Mouse (Mus musculus) testis, postnatal 10 days (tissue): Measurements from ENCODE around the gene Stk26.

Experiments used
- DNase-seq: peaks from one replicate; pipeline ENCODE4 v3.0.0; 2021; ENCODE audit warnings: low spot score

Gene Stk26

DNA sequence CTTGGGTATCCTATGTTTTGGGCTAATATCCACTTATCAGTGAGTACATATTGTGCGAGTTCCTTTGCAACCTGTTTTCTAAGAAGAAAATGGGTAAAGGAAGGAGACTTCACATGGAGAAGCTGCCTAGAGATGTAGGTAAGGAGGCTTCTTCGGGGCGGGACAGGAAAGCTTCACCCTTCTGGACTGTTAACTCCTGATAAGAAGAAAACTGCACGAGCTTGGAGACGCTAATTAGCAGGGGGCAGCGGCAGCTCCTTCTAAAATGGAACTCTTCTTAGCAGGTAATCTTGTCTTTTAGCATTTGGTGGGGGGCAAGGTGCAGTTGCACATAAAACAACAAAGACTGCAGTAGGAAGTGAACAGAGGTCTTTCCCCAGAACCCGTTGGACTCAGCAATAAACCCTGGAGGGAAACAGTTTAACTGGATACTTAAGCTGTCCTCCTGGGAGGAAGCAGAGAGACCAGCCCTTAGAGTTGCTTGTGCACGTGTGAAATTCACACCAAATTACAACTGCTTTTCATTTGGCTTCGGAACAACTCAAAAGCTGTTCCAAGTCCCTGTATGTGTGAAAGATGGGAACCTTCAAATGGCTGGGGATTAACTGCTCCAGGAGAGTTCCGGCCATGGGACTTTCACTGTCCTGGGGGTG is 86.2 kb downstream of the Stk26 start:
- no peak for DNase-seq

DNA sequence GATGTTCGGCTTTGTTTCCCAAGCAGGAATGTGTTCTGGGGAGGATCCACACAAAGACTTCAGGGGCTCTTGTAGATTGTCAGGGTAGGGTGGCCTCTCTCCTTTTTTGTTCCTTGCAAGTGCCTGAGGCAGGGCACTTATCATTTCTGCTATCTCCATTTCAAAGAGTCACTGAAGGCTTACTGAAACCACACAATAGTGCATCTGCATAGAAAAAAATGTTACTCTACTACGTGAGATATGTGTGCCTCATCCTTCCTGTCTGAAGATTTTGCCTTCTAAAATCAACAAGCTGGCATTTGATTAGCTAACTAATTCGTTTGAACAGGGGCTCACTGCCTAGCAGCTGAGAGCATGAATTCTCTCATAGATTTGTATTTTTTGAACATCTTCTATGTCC is 89.5 kb downstream of the Stk26 start:
- DNase-seq: no peak

DNA sequence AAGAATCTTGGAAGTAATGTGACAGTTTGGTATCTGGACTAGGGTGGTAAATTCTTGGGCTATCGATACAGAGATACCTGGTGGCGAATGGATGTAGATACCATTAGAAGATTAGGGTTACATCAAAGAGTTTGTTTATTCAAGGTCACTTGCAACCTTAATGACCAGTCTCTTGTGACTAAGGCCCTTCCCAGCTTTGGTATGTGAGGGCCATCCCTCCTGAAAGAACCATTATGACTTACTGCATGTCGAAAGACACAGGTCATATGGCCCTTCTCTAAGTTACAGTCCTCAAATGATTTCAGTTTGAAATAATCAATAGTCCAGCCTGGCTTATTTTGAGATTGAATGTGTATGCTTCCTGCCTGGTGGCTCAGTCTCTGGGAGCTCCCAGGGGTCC is 96.3 kb downstream of the Stk26 start:
- DNase-seq: no peak

DNA sequence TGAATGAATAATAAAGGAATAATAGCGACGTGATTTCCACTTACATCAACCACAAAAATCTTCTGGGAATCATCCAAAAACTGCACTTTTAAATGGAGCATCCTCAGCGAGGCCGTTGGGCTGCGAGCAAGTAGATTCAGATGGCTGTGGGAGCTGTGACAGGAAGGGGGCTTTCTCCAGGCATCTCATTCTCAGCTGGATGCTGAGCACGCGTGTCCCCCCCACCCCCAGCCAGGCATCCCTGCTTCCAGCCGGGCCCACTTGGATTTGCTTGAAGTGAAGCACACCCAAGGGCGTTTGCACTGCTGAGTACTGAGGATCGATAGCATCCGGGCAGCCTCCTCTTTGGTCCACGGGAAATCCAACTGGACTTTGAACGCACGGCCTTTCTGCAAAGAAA is 101.8 kb downstream of the Stk26 start, which contains the start of gene Frmd7:
Frmd7 (minus strand) TSS at position 101 of the 400 bp plus-strand sequence.
- DNase-seq: peak; percentile 44
